Mouse (Mus musculus) CD4-positive, CD25-positive, alpha-beta regulatory T cell, adult 4 months (primary cell): ENCODE data around the gene Prss8. TPM values are rescaled to one million over a fixed set of nuclear protein-coding genes. Genes with fewer than 3 reads are reported as not detected.
"Not testable (repeated sequence)": the region's sequence is repeated elsewhere in the genome, so short reads cannot be mapped to it uniquely, and the experiment has no call there.

Source experiments
- ATAC-seq: one replicate; pipeline ENCODE4 v1.8.0; 2017
- polyA plus RNA-seq, 2 experiments: library from polyadenylated mRNA; unstranded; fragments of 100-300 nt; shearing (Covaris generic); gene quantifications; one replicate each; pipeline ENCODE4 v1.2.1; 2017

Prss8 gene
- polyA plus RNA-seq, 2 experiments from 2014 or later = not detected

DNA sequence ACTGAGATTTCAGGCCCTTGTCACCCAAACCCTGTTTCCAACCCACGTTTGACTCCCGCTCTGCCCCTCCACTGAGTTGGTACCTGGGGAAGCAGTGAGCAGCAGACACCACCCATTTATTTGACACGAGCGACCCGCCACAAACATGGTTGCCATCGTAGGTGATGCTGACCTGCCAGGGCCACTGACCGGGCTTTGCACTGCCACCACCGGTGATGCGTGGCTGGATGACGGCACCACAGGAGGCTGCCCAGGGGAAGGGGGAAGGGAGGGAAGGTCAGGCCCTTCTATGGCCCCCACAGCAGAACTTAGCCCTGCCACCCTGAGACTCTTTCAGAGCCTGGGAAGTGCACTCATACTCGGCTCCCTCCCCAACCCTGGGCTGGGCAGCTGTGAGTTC is 2.2 kb downstream of the Prss8 start:
- no peak for ATAC-seq

DNA sequence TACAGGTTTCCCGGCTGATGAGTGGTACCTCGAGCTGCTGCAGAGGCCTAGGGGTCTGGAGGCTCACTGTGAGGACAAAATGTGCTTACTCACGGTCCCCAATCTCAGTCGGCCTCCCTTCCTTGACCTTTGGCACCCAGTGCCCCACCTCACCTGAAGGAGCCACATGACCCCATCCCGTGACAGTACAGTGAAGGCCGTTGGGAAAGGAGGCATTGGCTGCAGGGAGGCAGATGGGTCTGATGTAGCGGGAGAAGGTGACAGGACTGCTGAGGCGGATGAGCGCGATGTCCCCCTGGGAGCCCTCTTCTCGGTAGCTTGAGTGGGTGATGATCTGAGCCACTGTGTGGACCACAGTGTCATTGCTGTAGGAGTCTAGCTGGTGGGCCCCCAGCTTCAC is 3.1 kb downstream of the Prss8 start:
- ATAC-seq = no peak

DNA sequence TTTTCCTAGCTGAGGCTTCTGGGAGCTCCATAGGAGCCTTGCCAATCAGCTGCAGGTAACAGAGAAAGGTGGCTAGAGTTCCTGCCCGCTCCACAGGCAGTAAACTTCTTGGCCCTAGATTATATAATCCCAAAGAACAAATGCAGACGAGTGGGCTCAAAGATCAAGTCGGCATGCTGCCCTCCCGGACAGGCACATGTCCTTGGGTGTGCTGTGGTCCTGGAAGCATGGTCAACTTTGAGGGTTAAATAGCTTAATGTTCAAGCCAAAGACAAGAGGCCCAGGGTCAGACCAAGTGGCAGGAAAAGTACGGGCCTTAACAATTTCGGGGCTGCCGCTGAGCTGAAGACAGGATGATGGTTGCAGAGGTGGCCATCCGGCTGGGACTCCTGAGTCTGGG is 3.8 kb downstream of the Prss8 start:
- ATAC-seq = no peak

DNA sequence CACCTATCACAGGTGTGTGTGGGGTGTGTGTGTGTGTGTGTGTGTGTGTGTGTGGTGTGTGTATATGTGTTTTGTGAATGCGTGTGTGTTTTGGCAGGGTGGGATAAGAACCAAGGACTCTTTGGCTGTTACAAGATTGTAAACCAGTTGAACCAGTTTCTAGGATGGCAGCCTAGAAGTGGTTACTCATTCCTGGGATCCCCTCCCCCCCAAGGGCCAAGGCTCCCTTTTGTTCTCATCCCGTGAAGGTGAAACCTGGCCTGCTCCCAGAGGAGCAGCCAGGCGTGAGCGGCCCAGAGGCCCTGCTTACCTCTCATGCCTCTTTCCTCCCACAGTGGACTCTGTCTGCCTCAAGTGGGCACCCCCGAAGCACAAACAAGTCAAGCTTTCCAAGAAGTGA is 4.7 kb downstream of the Prss8 start:
- no peak for ATAC-seq

DNA sequence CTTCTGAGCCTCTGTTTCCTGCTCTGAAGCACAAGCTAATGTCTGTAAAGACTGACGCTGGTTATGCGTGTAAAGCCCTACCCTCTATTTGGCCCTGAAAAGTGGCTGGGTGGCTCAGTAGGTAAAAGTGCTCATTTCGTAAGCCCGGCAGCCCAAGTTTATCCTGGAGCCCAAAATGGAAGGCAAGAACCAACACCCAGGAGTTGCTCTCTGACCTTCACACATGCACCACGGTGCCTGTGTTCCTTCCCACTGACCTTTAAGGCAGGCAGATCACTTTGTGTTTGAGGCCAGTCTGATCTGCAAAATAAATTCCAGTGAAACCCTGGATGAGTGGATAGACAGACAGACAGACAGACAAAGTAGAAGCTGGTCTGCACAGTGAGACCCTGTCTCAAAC is 6.2 kb downstream of the Prss8 start:
- ATAC-seq = no peak

GRCm38 (mm10) chr7:127922451-127923275 is 7.2 kb downstream of the Prss8 start:
- peak; percentile 89 for ATAC-seq

DNA sequence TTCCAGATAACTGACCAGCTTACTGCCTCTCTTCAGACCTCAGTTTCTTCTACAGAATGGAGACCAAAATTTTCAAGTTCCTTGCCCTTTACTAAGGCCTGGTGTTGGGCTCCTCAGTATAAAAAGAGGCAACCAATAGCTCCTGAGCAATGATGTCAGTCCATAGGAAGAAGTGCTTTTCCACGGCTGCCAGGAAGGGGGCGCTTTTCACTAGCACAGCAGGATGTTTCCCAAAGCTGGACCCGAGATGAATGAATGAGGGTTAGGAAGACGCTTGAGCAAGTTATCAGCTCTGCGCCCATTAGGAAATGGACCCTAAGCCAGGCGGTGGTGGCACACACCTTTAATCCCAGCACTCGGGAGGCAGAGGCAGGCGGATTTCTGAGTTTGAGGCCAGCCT is 8.4 kb downstream of the Prss8 start:
- no peak for ATAC-seq

- ATAC-seq = no peak
These were observed 10.6 kb downstream of the Prss8 start for GRCm38 (mm10) chr7:127919290-127919689.

DNA sequence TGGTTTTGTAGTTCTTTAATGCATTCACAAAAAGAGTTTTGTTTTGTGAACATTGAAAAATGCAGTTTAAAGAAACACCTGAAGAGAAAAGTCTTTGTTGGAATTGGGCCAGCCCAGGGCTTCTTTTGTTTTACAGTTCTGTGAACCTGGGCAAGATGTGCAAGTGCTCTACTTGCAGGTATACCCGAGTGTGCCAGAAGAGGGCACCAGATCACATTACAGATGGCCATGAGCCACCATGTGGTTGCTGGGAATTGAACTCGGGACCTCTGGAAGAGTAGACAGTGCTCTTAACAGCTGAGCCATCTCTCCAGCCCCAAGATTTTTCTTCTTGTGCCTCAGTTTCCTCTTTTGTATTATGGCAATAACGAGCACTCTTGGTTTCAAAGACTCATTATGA is 11.7 kb downstream of the Prss8 start:
- ATAC-seq = no peak

- ATAC-seq = no peak
These were observed 14.6 kb downstream of the Prss8 start for GRCm38 (mm10) chr7:127915293-127915692.

GRCm38 (mm10) chr7:127912938-127913337 is 17.0 kb downstream of the Prss8 start:
- ATAC-seq = no peak

DNA sequence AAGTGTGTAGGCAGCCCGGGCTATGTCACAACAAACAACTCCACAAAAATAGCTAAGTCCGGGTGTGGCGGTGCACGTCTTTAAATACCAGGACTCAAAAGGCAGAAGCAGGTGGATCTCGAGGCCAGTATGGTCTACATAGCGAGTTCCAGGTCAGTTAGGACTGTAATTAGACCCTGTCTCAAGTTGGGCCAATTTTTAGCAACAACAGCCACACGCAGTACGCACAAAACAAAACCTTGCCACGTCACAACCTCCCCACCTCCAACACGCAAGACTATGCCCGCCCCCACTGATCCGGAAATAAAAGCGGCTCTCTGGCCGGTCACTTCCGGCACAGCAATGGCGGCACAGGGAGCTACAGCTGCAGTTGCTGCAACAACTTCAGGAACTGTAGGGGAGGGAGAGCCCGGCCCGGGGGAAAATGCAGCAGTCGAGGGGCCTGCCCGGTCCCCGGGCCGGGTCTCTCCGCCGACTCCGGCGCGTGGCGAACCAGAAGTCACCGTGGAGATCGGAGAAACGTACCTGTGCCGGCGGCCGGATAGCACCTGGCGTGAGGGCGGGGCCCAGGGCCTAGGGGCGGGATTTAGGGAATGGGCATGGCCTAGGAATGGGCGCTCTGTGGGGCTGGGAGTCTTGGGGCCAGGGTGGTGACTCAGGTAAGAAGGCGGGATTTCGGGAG is 17.6 kb downstream of the Prss8 start, which contains the start of gene Kat8:
TSS of gene Kat8 (plus strand) at position 327 of the 682 bp plus-strand sequence.
- peak; percentile 100 for ATAC-seq

DNA sequence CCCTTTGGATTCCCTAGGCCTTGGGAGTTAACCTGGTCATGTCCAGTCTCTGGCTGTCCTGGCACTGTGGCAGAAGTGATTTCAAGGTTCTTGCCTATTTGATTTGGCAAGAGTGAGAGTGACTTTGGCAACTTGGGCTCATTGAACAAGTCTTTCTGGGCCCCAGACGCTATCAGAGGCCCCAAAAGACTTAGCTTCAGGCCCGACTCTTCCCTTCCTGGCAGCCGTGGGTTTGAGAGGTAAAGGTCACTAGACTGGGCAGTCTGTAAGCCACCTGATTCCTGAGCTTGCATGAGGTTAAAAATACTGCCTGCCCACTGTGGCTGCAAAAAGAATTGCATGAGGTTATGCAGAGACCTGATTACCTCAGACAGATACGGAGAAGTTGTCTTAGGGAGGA is 21.2 kb downstream of the Prss8 start:
- no peak for ATAC-seq

DNA sequence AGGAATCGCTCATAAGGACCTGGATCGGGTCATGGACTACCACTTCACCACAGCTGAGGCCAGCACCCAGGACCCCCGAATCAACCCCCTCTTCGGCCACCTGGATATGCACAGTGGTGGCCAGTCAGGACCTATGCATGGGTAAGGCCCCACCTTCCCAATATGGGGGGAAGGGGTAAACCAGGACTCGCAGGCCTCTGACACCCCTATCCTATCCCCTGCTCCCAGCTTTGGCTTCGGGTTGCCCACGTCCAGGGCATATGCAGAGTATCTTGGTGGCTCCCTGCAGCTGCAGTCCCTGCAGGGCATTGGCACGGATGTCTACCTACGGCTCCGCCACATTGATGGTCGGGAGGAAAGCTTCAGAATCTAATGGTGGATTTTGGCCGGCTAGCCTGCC is 22.0 kb downstream of the Prss8 start:
- ATAC-seq = no peak

DNA sequence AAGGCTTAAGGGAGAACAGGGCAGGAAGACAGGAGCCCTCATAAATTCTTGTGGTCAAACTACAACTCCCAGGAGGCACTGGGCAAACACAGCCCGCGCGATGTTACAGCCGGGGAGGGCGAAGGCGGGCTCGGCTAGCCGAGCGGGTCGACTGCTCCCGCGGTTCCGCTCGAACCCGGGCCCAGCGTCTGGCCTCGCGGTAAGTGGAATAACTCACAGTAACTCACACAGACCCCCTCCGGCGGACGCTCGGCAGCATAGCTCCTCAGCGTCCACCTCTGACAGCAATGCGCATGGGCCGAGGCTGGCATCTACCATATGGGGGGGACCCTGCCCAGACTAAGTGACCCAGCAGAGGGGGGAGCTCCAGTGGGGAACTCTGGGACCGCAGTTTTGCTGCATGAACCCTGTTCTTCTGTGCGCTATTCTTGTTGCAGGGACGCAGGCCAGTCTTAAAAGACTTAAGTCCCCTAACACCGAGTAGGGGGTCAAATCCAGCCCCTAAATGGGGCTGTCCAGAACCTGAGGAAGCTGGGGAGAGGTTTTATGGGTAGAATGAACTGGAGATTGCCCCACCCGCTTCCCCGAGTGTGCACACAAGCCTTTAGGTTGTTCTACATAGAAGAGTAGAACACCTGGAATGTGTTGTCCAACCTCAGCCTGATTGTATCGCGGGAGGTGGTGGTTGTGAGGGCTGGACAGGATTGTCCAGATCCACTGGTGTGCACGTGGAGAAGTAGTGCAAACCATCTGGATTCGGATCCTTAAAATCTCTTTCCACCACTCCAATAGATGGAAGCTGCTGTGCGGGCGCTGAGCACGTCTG is 25.7 kb downstream of the Prss8 start, which contains the start of gene Bckdk:
TSS of gene Bckdk (plus strand) at position 112 of the 826 bp plus-strand sequence.
- peak; percentile 97 for ATAC-seq

DNA sequence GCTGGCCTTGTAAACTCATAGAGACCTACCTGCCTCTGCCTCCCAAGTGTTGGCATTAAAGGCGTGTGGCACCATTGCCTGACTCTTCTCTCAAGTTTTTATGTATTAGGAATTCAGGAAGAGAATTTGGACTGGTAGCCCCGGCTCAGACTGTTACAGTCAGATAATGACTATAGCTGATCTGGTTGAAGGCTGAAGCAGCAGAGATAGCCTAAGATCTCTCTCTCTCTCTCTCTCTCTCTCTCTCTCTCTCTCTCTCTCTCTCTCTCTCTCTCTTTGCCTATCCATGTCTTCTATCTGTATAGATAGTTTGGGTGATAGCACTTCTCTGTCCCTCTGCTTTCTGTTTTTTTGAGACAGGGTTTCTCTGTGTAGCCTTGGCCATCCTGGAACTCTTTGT is 28.1 kb downstream of the Prss8 start:
- no peak for ATAC-seq

- ATAC-seq = no peak
These were observed 29.9 kb downstream of the Prss8 start for GRCm38 (mm10) chr7:127899997-127900396.

DNA sequence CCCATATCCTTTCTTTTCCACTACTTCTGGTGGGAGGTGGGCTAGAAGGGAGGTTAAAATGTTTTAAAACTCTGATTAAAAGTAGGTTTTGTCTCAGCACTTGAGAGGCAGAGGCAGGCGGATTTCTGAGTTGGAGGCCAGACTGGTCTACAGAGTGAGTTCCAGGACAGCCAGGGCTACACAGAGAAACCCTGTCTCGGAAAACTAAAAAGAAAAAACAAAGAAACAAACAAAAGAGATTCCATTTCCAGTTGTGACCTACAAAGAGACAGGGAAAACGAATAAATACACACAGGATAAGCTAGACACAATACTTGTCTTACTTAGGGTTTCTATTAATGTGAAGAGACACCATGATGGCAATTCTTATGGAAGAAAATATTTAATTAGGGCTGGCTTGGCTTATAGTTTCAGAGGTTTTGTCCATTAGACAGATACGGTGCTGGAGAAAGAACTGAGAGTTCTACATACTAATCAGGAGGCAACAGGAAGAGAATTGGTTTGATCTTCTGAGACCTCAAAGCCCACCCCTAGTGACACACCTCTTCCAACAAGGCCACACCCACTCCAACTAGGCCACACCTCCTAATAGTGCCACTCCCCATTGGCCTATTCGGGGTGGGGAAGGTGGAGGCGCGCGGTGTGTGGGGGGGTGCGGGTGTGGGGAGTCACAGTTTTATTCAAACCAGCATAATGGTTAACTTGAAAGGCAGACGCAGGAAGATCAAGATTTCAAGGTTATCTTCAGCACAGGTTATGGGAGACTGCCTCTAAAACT is 31.5 kb downstream of the Prss8 start:
- no peak for ATAC-seq

- no peak for ATAC-seq
These were observed 32.4 kb downstream of the Prss8 start for GRCm38 (mm10) chr7:127897542-127897941.

GRCm38 (mm10) chr7:127896384-127896783 is 33.5 kb downstream of the Prss8 start:
- no peak for ATAC-seq

GRCm38 (mm10) chr7:127895891-127896290 is 34.0 kb downstream of the Prss8 start:
- ATAC-seq = not testable (repeated sequence)

- peak; percentile 95 for ATAC-seq
These were observed 34.5 kb downstream of the Prss8 start, which contains the start of the genes Gm21974 and Vkorc1 for GRCm38 (mm10) chr7:127895442-127895841. Gene Gm21974 (minus strand): TSS chr7:127895454. Gene Vkorc1 (minus strand): TSS chr7:127895617.
